Mouse (Mus musculus): Measurements from ENCODE around the gene Olfr1240.

GRCm38 (mm10) chr2:89442900-89443299 lies at the start of gene Olfr1240:
- no peak for TF ChIP-seq CTCF (IDR thresholded peaks at IDR 0.05; ENCODE audit: low read depth)
- no peak for TF ChIP-seq EP300 (IDR thresholded peaks at IDR 0.05; ENCODE audit: low read depth)

Data from liver, embryonic 14.5 days (tissue).